Mouse (Mus musculus) common myeloid progenitor, adult 5-6 weeks (primary cell): ENCODE results near the gene Casp14. TPM values are rescaled to one million over a fixed set of nuclear protein-coding genes. Genes with fewer than 3 reads are reported as not detected.
"Not testable (repeated sequence)": the region's sequence is repeated elsewhere in the genome, so short reads cannot be mapped to it uniquely, and the experiment has no call there.

Source experiments
- ATAC-seq: replicated peaks from 2 replicates; pipeline ENCODE4 v1.8.0; 2016; ENCODE audit warnings: low read depth, mild to moderate bottlenecking, moderate TSS enrichment, inconsistent platforms; ENCODE audit not compliant: poor library complexity, severe bottlenecking
- total RNA-seq: library from RNA; stranded (forward); fragments of 200-1000, 187-1606 nt; gene quantifications from 2 replicates; pipeline ENCODE4 v1.2.3, GENCODE M21; 2017

The Casp14 gene
- total RNA-seq, 1 experiment from 2014 or later: not detected

DNA sequence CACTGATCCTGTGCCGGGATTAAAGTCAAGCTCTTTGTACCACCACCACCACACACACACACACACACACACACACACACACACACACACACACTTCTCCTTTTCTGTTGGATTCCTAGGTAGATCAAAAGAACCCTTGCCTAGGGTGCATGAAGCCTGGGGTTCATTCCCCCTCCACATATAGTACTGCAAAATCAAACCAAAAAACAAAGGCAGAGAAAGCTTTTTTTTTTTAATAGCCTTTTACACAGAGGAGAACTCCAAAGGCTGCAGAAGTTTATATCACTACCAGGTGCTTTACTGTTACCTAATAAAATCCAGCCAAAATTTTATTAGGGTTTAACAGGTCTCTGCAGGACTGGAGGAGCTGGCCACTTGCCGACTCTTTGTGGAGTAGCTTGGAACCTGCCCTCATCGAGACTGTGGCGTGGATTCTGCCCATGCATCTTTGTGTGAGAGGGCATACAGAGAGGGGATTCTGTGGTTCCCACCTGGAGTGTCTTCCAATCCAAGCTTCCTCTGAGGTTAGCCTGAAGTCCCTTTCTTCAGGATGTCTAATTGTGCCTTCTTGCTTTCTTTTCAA is 31.0 kb downstream of the Casp14 start:
- no peak for ATAC-seq

DNA sequence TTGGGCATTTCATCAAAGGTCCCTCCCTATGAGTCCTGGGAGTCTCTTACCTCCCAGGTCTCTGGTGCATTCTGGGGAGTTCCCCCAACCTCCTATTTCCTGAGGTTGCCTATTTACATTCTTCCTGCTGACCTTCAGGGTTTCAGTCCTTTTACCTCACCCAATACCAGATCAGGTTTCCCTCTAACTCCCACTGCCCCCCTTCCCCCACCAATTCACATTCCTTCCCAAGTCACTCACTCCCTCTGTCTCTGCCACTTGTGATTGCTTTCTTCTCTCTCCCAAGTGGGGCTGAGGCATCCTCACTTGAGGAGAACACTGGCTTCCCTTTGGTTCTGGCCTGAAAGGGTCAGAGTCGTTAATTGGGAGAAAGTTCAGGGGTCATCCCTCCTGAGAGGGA is 48.0 kb downstream of the Casp14 start:
- not testable (repeated sequence) for ATAC-seq

DNA sequence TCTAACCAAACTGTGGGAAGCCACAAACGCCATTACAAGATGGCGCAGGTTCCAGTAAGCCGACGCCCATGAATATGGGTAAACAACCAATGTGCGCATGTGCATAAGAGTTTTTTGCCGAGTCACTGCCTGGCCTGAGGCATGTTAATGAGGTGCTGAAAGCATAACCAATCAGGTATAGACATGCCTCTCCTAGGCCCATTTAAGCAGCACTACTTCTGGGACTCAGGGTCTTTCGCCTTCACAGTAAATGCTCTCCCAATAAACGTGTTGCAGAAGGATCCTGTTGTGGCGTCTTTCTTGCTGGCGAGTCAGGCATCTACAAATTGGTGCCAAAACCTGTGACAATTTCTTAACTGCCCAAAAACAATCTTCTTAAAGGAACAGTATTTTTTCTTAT is 51.4 kb downstream of the Casp14 start:
- ATAC-seq: not testable (repeated sequence)

DNA sequence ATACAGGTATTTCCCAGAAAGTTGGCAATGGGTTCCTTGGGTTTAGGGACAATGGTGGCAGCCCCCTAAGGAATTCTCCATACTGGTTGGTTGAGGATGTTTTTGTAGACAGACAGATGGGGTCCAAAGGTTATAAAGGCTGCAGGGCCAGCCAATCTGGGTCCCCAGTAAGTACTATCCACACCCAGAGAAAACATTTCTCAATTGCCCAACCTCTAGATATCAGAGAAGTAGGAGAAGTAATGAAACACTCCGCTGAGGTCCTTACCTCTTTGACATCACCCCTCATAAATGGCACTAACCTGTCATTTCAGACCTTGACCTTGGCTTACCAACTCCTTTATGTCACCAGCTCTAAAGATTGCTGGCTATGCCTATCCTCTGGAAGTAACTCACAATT is 53.5 kb downstream of the Casp14 start:
- ATAC-seq: no peak

Other genes starting within 250 kb of the Casp14 start
- not detected in 2 replicates for gene Olfr1358, start 200.9 kb downstream of the Casp14 start, total RNA-seq
- gene Ilvbl, start 143.9 kb downstream of the Casp14 start, total RNA-seq: 15.2 and 16.9 TPM in 2 replicates
- 1.9 and 2.2 TPM in 2 replicates for gene Syde1, start 126.3 kb downstream of the Casp14 start, total RNA-seq
- not detected in 2 replicates for gene Olfr1357, start 100.2 kb downstream of the Casp14 start, total RNA-seq
- not detected in 2 replicates for gene Ccdc105, start 34.8 kb upstream of the Casp14 start, total RNA-seq
- gene Slc1a6, start 62.2 kb upstream of the Casp14 start, total RNA-seq: not detected in 2 replicates
- gene Olfr1356, start 133.9 kb upstream of the Casp14 start, total RNA-seq: not detected in 2 replicates
- gene Olfr1355, start 157.2 kb upstream of the Casp14 start, total RNA-seq: not detected in 2 replicates
- gene Olfr1354, start 194.9 kb upstream of the Casp14 start, total RNA-seq: not detected in 2 replicates
- gene Olfr8, start 232.3 kb upstream of the Casp14 start, total RNA-seq: not detected in 2 replicates
- gene Olfr1353, start 245.0 kb upstream of the Casp14 start, total RNA-seq: not detected in 2 replicates